Mouse (Mus musculus) MEL (cell line): ENCODE measurements at regions not wholly inside any gene's neighbourhood (a gene's known extent, or its start where the extent isn't known, plus 50 kb on each side); places are given as distances from the start of the nearest gene placed in this dataset.

Experiments used
- DNase-seq: peaks from one replicate; pipeline ENCODE4 v3.0.0; 2011; ENCODE audit warnings: low read depth, low spot score
- H3K27ac ChIP-seq: 2 replicates; pipeline ENCODE4 v1.5.1; 2012; ENCODE audit warnings: low read depth, mild to moderate bottlenecking, control low read depth, low read length, moderate library complexity; ENCODE audit not compliant: control insufficient read depth
- H3K27me3 ChIP-seq, 2 experiments: fragments of 150-350 bp in 1 of 2; sonication (generic) in 1 of 2; 2 replicates each; pipeline ENCODE4 v1.6.1; 2012; ENCODE audit warnings: low read length in 2 of 2, mild to moderate bottlenecking in 2 of 2, improper control_type of control experiment in 1 of 2, moderate library complexity in 1 of 2; ENCODE audit not compliant: insufficient read depth in 2 of 2, control insufficient read depth in 1 of 2
- H3K36me3 ChIP-seq, 2 experiments: 2 replicates each; pipeline ENCODE4 v1.6.1; 2012 to 2014; ENCODE audit warnings: low read length in 2 of 2, improper control_type of control experiment in 1 of 2, inconsistent platforms in 1 of 2, mild to moderate bottlenecking in 1 of 2; ENCODE audit not compliant: insufficient read depth in 2 of 2, control insufficient read depth in 1 of 2
- H3K4me1 ChIP-seq, 2 experiments: fragments of 150-350 bp in 1 of 2; sonication (generic) in 1 of 2; 2 replicates each; pipeline ENCODE4 v1.6.1; 2012; ENCODE audit warnings: low read length in 2 of 2, improper control_type of control experiment in 1 of 2, mild to moderate bottlenecking in 1 of 2; ENCODE audit not compliant: insufficient read depth in 2 of 2, control insufficient read depth in 1 of 2
- H3K4me3 ChIP-seq, 2 experiments: fragments of 150-350 bp in 1 of 2; sonication (generic) in 1 of 2; 2 replicates each; pipeline ENCODE4 v1.5.1; 2012; ENCODE audit warnings: low read depth in 2 of 2, low read length in 2 of 2, mild to moderate bottlenecking in 2 of 2, moderate library complexity in 2 of 2, control low read depth in 1 of 2, improper control_type of control experiment in 1 of 2; ENCODE audit not compliant: control insufficient read depth in 1 of 2, insufficient read depth in 1 of 2
- H3K79me2 ChIP-seq: 2 replicates; pipeline ENCODE4 v1.6.1; 2012; ENCODE audit warnings: mild to moderate bottlenecking, low read length, moderate library complexity; ENCODE audit not compliant: control insufficient read depth, poor library complexity, insufficient read depth
- H3K9ac ChIP-seq: 2 replicates; pipeline ENCODE4 v1.6.1; 2012; ENCODE audit warnings: low read depth, mild to moderate bottlenecking, control low read depth, low read length, moderate library complexity; ENCODE audit not compliant: control insufficient read depth, poor library complexity, severe bottlenecking
- H3K9me3 ChIP-seq: fragments of 150-350 bp; sonication (generic); replicated peaks from 2 replicates; pipeline ENCODE4 v1.6.1; 2012; ENCODE audit warnings: mild to moderate bottlenecking, low read length, improper control_type of control experiment, moderate library complexity; ENCODE audit not compliant: insufficient read depth
- CHD2 ChIP-seq: IDR thresholded peaks from 2 replicates; pipeline ENCODE4 v1.6.1; 2011; ENCODE audit warnings: low read length, improper control_type of control experiment
- CTCF ChIP-seq, 3 experiments: IDR thresholded peaks in 2 of 3; conservative IDR thresholded peaks in 1 of 3; 2 replicates each; pipeline ENCODE4 v1.5.1; 2011 to 2012; ENCODE audit warnings: low read length in 3 of 3, low read depth in 2 of 3, mild to moderate bottlenecking in 2 of 3, improper control_type of control experiment in 1 of 3, inconsistent platforms in 1 of 3, mixed read lengths in 1 of 3, moderate library complexity in 1 of 3; ENCODE audit not compliant: control insufficient read depth in 1 of 3, insufficient read depth in 1 of 3, poor library complexity in 1 of 3, severe bottlenecking in 1 of 3
- E2F4 ChIP-seq: IDR thresholded peaks from 2 replicates; pipeline ENCODE4 v1.6.1; 2011; ENCODE audit warnings: low read depth, low read length, improper control_type of control experiment, borderline replicate concordance
- ELF1 ChIP-seq: IDR thresholded peaks from 2 replicates; pipeline ENCODE4 v1.6.1; 2014; ENCODE audit warnings: low read depth, mild to moderate bottlenecking, inconsistent platforms, low read length, improper control_type of control experiment, moderate library complexity
- GABPA ChIP-seq: IDR thresholded peaks from 2 replicates; pipeline ENCODE4 v1.6.1; 2012; ENCODE audit warnings: low read depth, mild to moderate bottlenecking, inconsistent platforms, low read length, improper control_type of control experiment, moderate library complexity
- KAT2A ChIP-seq: conservative IDR thresholded peaks from 2 replicates; pipeline ENCODE4 v1.6.1; 2012; ENCODE audit warnings: low read depth, low read length, improper control_type of control experiment, inconsistent platforms
- MEF2A ChIP-seq: IDR thresholded peaks from 2 replicates; pipeline ENCODE4 v1.6.1; 2014; ENCODE audit warnings: low read depth, mild to moderate bottlenecking, inconsistent platforms, low read length, improper control_type of control experiment; ENCODE audit not compliant: poor library complexity, insufficient replicate concordance, severe bottlenecking; ENCODE audit errors: extremely low read depth
- MXI1 ChIP-seq: IDR thresholded peaks from 2 replicates; pipeline ENCODE4 v1.6.1; 2011; ENCODE audit warnings: mild to moderate bottlenecking, low read depth, low read length, improper control_type of control experiment
- MYB ChIP-seq: IDR thresholded peaks from 2 replicates; pipeline ENCODE4 v1.6.1; 2011; ENCODE audit warnings: mild to moderate bottlenecking, low read depth, low read length, improper control_type of control experiment
- NELFE ChIP-seq: IDR thresholded peaks from 2 replicates; pipeline ENCODE4 v1.6.1; 2011; ENCODE audit warnings: low read depth, low read length, improper control_type of control experiment
- POLR2A ChIP-seq, 2 experiments: IDR thresholded peaks; 2 replicates each; pipeline ENCODE4 v1.6.1; 2011 to 2012; ENCODE audit warnings: low read length in 2 of 2, mild to moderate bottlenecking in 2 of 2, control low read depth in 1 of 2, improper control_type of control experiment in 1 of 2, low read depth in 1 of 2, moderate library complexity in 1 of 2; ENCODE audit not compliant: control insufficient read depth in 1 of 2, insufficient read depth in 1 of 2, poor library complexity in 1 of 2
- POLR2AphosphoS2 ChIP-seq: IDR thresholded peaks from 2 replicates; pipeline ENCODE4 v1.6.1; 2011; ENCODE audit warnings: low read length, improper control_type of control experiment
- POLR2AphosphoS5 ChIP-seq: IDR thresholded peaks from 2 replicates; pipeline ENCODE4 v1.6.1; 2012; ENCODE audit warnings: low read depth, borderline replicate concordance, mild to moderate bottlenecking, inconsistent platforms, low read length, moderate library complexity, mixed read lengths
- RAD21 ChIP-seq: IDR thresholded peaks from 2 replicates; pipeline ENCODE4 v1.6.1; 2011; ENCODE audit warnings: mild to moderate bottlenecking, low read depth, low read length, improper control_type of control experiment
- RCOR1 ChIP-seq: IDR thresholded peaks from 2 replicates; pipeline ENCODE4 v1.6.1; 2012; ENCODE audit warnings: low read depth, mild to moderate bottlenecking, inconsistent platforms, low read length, improper control_type of control experiment
- SIN3A ChIP-seq: IDR thresholded peaks from 2 replicates; pipeline ENCODE4 v1.6.1; 2012; ENCODE audit warnings: low read length, improper control_type of control experiment, inconsistent platforms
- SMC3 ChIP-seq: IDR thresholded peaks from 2 replicates; pipeline ENCODE4 v1.6.1; 2011; ENCODE audit warnings: low read depth, low read length, improper control_type of control experiment
- TAL1 ChIP-seq: IDR thresholded peaks from 2 replicates; pipeline ENCODE4 v1.6.1; 2012; ENCODE audit warnings: mild to moderate bottlenecking, inconsistent platforms, low read length, moderate library complexity, mixed read lengths
- USF1 ChIP-seq: IDR thresholded peaks from 2 replicates; pipeline ENCODE4 v1.6.1; 2014; ENCODE audit warnings: low read depth, mild to moderate bottlenecking, inconsistent platforms, low read length, improper control_type of control experiment, moderate library complexity
- ZMIZ1 ChIP-seq: IDR thresholded peaks from 2 replicates; pipeline ENCODE4 v1.6.1; 2012; ENCODE audit warnings: low read depth, mild to moderate bottlenecking, inconsistent platforms, low read length, improper control_type of control experiment, moderate library complexity

DNA sequence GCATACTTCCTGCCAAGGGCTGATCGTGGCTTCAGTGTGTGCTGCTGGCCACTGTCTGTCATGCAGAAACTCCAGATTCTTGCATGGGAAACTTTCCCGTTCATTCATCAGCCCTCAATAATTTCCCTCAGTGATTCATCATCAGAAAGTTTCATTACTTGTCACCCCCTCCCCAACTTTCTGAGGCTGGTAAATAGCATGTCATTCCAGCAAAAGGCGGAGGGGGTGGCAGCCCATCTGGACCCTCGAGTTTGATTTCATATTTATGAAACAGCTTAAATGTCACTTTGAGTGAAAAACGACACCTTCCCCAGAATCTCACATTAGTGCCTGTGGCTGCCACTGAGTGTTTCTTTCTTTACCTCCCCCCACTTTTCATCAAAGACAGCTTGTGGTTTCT is 415.5 kb downstream of the Igsf11 start:
- H3K36me3 ChIP-seq = no peaks in the 10 kb centered on the region
- no peaks in the 10 kb centered on the region for H3K79me2 ChIP-seq
- no peak overlapping the region for H3K4me3 ChIP-seq
- H3K27me3 ChIP-seq = no peaks in the 10 kb centered on the region
- TF ChIP-seq GABPA (no peak), MXI1 (no peak), POLR2A (IDR thresholded peaks at IDR 0.05; ENCODE audit: control insufficient read depth in 1 of 2, insufficient read depth in 1 of 2, low read depth in 1 of 2, low read length in 2 of 2, poor library complexity in 1 of 2) (no peak), MYB (no peak), CHD2 (no peak), SIN3A (no peak), MEF2A (no peak), POLR2AphosphoS2 (no peak), NELFE (no peak), TAL1 (no peak), E2F4 (no peak), KAT2A (no peak), ZMIZ1 (no peak), RAD21 (no peak), ELF1 (no peak), SMC3 (no peak), USF1 (no peak), RCOR1 (no peak), POLR2AphosphoS5 (no peak)
- TF ChIP-seq, all 39 proteins: peak for 0
- Histone ChIP-seq H3K9ac (no peak overlapping the region), H3K9me3 (no peaks in the 10 kb centered on the region), H3K4me1 (no peaks in the 10 kb centered on the region), H3K27ac (no peak overlapping the region)
- DNase-seq = no peak

GRCm38 (mm10) chr16:39316752-39317594 is 424.5 kb downstream of the Igsf11 start:
- H3K36me3 ChIP-seq = no peaks in the 10 kb centered on the region
- H3K79me2 ChIP-seq = no peaks in the 10 kb centered on the region
- TF ChIP-seq CTCF (IDR thresholded peaks at IDR 0.05 in 2 of 3, conservative IDR thresholded peaks at IDR 0.05 in 1 of 3; ENCODE audit: control insufficient read depth in 1 of 3, insufficient read depth in 1 of 3, low read depth in 2 of 3, low read length in 3 of 3, poor library complexity in 1 of 3, severe bottlenecking in 1 of 3) = peak in 2 of 3 experiments; percentile 2 to 14; a peak in 1 of 6 replicates
- TF ChIP-seq POLR2AphosphoS2 = no peak
- no peak overlapping the region for H3K4me3 ChIP-seq
- H3K27me3 ChIP-seq = no peaks in the 10 kb centered on the region
- peak; percentile 1 for DNase-seq
- H3K4me1 ChIP-seq = no peaks in the 10 kb centered on the region
- no peak overlapping the region for H3K9ac ChIP-seq
- no peak overlapping the region for H3K27ac ChIP-seq
- no peaks in the 10 kb centered on the region for H3K9me3 ChIP-seq
